Mouse (Mus musculus) thymus, adult 18-20 months (tissue): ENCODE results near the gene B3gnt3.
A peak's percentile ranks its signal among the peaks of the same experiment; 100 is the strongest.

Source experiments
- DNase-seq, 2 experiments: peaks; one replicate each; pipeline ENCODE4 v3.0.0; 2022; ENCODE audit warnings: mixed read lengths in 2 of 2

B3gnt3 gene

GRCm38 (mm10) chr8:71676803-71677202 is 24.8 kb downstream of the B3gnt3 start:
- no peak for DNase-seq

- DNase-seq: peak; percentile 51 to 66
These were observed 25.4 kb downstream of the B3gnt3 start, which contains the start of gene Jak3 for GRCm38 (mm10) chr8:71676020-71676741. Gene Jak3, plus strand, starts transcription at chr8:71676296.

- DNase-seq: no peak
These were observed 26.1 kb downstream of the B3gnt3 start for GRCm38 (mm10) chr8:71675456-71676019.

DNA sequence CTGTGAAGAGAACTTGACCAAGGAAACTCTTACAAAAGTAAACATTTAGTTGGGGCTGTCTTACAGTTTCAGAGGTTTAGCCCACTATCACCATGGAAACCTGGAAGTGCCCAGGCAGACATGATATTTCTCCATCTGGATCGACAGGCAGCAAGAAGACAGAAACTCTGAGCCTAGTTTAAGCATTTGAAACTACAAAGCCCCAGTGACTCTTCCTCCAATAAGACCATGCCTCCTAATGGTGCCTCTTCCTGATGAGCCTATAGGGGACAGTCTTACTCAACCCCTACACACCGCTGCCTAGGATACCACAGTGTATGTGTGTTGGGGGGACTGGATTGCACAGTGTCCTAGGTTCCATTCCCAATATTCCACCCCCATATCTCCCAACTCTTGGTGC is 27.5 kb downstream of the B3gnt3 start:
- no peak for DNase-seq

GRCm38 (mm10) chr8:71672168-71672735 is 29.3 kb downstream of the B3gnt3 start:
- no peak for DNase-seq

GRCm38 (mm10) chr8:71671549-71671965 is 30.0 kb downstream of the B3gnt3 start, which contains the start of gene Unc13a:
Gene Unc13a, minus strand, starts transcription at chr8:71671757.
- peak; percentile 71 for DNase-seq

DNA sequence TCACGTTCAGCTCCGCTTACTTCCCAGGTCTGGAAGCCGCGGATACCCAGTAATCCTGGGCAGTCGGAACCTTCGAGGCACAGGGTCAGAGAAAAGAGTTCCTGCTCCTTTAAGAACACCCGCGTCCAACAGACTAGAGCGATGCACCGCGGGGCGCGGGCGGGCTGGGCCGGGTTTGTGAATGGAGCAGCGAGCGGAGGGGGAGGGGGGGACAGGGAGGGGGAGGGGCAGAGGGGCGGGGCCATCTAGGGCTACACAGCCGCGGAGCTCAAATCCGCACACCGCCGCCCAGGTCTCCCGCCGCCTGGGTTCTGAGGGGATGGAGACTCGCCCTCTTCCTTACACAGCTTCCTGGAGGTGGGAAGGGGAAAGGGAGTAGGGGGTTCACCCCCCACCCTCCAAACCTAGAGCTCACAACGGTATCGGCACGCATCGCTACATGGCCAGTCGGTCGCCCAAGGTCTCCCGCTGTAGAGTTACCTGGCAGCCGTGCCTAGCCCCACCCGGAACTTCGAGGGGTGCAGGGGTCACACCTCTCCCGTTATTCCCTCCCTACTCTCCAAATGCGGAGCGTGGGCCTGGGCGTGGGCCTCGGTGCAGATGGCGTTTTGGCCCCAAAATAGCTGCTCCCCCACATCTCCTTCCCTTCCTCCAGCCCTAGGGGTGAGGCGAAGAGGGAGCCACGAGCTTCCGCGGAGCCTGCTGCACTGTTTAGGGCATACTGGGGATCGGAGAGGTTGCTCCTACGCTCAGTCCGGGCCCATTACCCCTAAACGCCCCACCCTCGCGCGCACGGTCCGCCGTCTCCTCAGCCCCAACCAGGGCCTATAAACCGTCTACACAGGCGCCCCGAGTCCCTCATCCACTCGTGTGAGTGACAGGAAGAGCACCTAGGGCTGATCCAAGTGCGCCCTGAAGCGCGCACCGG is 30.7 kb downstream of the B3gnt3 start:
- no peak for DNase-seq

DNA sequence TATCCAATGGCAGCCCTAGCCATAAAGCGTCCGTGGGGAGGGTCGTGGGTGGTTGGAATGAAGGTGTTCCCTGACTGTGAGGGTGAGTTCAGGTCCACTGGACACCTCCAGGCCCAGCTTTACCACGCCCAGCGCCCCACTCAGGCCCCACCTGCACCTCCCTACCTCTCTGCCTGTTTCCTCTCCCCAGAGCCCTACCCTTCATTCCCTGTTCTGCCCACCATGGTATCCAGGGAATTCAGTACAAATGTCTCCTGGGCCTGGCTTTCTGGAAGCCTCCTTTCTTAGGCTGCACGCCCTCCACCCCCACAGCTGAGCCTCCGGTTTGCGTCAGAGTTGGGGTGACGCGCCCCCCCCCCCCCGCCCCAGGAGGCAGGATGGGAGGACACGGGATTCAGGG is 31.4 kb downstream of the B3gnt3 start:
- no peak for DNase-seq

GRCm38 (mm10) chr8:71668220-71668975 is 33.2 kb downstream of the B3gnt3 start:
- DNase-seq: peak in 1 of 2 experiments; percentile 39

DNA sequence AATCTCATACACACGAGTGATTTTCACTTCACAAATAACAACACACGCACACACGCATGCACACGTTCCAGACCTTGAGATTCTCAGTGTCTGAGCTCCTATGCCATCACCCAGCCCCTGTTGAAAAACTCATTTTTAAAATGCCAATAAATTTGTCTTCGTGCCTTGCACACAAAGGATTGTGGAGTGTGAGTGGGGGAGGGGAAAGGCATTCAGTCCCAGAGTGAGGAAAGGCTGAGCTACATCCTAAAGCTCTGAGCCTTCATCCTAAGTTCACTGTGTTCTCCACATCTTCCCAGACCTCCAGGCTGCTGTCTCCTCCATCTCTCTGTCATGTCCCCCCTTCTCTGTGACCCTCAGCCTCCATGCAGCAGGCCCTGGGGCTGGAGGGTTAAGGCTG is 34.3 kb downstream of the B3gnt3 start:
- DNase-seq: no peak

- DNase-seq: no peak
These were observed 34.7 kb downstream of the B3gnt3 start for GRCm38 (mm10) chr8:71666855-71667254.

GRCm38 (mm10) chr8:71665331-71666130 is 36.1 kb downstream of the B3gnt3 start:
- DNase-seq: peak in 1 of 2 experiments; percentile 55

- DNase-seq: peak; percentile 53 to 57
These were observed 41.1 kb downstream of the B3gnt3 start for GRCm38 (mm10) chr8:71660325-71661120.

DNA sequence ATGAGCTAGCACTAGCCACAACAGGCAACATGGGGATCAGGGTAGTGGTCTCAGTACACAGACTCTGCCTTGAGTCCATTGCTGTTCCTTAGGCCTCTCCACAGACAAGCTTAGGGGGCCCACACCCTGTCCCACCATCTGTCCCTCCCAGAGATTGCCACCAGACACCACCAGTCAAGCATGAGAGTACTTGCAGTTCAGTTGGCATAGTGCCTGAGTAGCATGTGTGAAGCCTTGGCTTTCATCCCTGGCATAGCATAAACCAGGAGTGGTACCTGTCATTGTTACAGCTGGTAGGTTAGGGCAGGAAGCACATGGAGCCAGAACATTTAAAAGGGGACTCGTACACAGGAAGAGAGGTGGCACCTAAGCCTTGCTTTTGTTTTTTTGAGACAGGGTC is 41.8 kb downstream of the B3gnt3 start:
- no peak for DNase-seq

DNA sequence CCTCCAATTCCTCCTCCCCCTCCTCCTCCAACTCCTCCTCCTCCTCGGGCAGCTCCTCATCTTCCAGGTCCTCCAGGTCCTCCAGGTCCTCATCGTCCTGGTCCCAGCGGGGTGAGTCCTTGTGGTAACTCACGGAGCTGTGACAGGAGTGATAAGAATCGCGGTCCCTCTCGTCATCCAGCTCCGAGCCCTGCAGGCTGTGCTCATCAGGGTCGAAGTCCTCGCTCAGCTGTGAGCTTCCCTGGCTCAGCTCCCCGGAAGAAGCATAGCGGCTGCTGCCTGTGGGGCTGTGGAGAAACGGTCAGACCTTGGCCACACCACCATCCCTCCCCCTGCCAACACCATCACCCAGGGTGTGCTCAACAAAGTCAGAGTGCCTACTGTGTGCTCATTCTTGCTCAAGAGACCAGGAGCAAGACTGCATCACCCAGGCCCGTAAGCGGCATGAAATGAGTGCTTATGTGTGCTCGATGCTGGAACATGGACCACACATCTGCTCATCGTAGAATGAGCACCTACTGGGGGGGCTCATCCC is 43.0 kb downstream of the B3gnt3 start:
- no peak for DNase-seq

DNA sequence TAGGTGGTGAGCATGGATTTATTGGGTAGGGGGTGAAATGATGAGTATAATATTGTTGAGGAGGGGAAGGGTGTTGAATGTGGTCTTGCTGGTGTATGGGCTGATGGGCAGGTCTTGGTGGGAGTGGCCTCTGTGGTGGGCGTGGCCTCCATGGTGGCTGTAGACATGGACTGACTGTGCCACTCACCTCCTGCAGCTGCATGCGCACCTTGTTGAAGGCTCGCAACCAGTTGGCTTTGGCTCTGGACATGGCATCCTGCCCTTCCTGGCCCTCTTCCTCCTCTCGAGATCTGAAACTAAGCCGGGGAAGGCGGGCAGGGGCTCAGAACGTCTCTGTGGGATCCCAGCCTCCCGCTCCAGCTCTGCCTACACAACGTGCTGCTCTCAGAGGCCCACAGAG is 43.8 kb downstream of the B3gnt3 start:
- DNase-seq: no peak

- DNase-seq: no peak
These were observed 47.0 kb downstream of the B3gnt3 start for GRCm38 (mm10) chr8:71654600-71654999.

- no peak for DNase-seq
These were observed 56.1 kb downstream of the B3gnt3 start for GRCm38 (mm10) chr8:71645510-71645909.
